23 mouse cellular contexts compared by ENCODE assay signal in the genomic region with DNA sequence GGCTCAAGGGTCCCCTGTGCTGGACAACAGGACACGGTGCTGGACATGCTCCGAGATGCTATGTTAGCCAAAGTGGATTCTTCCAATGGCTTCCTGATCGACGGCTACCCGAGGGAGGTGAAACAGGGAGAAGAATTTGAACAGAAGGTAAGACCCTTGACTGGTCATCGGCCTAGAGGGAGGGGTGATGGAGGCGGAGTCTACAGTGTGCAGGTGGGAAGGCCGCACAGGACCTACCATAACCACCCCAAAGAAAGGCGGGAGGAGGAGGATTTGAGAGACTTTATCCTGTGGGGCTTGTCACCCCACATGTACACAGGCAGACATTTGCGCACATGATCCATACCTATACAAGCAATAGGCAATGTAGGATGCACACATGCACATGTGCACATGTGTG. TPM values are rescaled to one million over a fixed set of nuclear protein-coding genes. Genes with fewer than 3 reads are reported as not detected.
A peak's percentile ranks its signal among the peaks of the same experiment; 100 is the strongest.
DNase-seq lines count a peak whose midpoint lies in the region; ATAC-seq and TF ChIP-seq lines count a peak whose summit lies in the region.
"Had no signal": no experiment of that assay in that cellular context is flagged by ENCODE, and none has a peak within 500 bp of the region (broad histone marks: within the 10 kb centered on the region; RNA-seq: fewer than 3 reads in every experiment).

No protein-coding gene starts in this region.

- peak; percentile 51 for DNase-seq in cerebellum, adult 9-11 months
- no peak for DNase-seq in hindbrain, embryonic 11.5 days (ENCODE audit: low spot score)
- DNase-seq in ES-E14 (ENCODE audit: low read depth, low spot score) = no peak
- no peak for DNase-seq in hindbrain, postnatal 0 days (ENCODE audit: low spot score)
- no peak for DNase-seq in right cerebral cortex, postnatal 36 days (ENCODE audit: low spot score in 2 of 2)
- no peak for DNase-seq in kidney, adult 2 months

- H3K4me1 ChIP-seq in hindbrain, embryonic 12.5 days = peaks cover 40% of the 10 kb centered on the region
- H3K4me1 ChIP-seq in hindbrain, embryonic 11.5 days (replicated peaks; ENCODE audit: control insufficient read depth, insufficient read depth, low read length) = peaks cover 13% of the 10 kb centered on the region
- H3K4me1 ChIP-seq in ES-E14 (ENCODE audit: control insufficient read depth in 2 of 2, insufficient read depth in 2 of 2, low read length in 2 of 2, poor library complexity in 1 of 2) = peaks cover 1 to 25% of the 10 kb centered on the region in 2 experiments
- peaks cover 19% of the 10 kb centered on the region for H3K4me1 ChIP-seq in hindbrain, postnatal 0 days (ENCODE audit: insufficient read depth, low read length)
- no peaks in the 10 kb centered on the region for H3K4me1 ChIP-seq in kidney, adult 2 months (ENCODE audit: control insufficient read depth, insufficient read depth, low read length)

- no peak for TF ChIP-seq CTCF in hindbrain, postnatal 0 days (IDR thresholded peaks at IDR 0.05; ENCODE audit: low read depth)
- no peak for TF ChIP-seq CTCF in kidney, adult 2 months (conservative IDR thresholded peaks at IDR 0.05; ENCODE audit: insufficient read depth, insufficient read length, low read depth, low read length)

- H3K27me3 ChIP-seq in hindbrain, embryonic 12.5 days = no peaks in the 10 kb centered on the region; the same call in 1 of the 2 replicates
- no peaks in the 10 kb centered on the region for H3K27me3 ChIP-seq in hindbrain, embryonic 11.5 days (ENCODE audit: control insufficient read depth, insufficient read depth, low read length)
- H3K27me3 ChIP-seq in hindbrain, postnatal 0 days (ENCODE audit: insufficient read depth, low read length) = no peaks in the 10 kb centered on the region
- H3K27me3 ChIP-seq in kidney, adult 2 months (replicated peaks; ENCODE audit: control insufficient read depth, insufficient read depth, low read length) = no peaks in the 10 kb centered on the region
- H3K27me3 ChIP-seq: embryonic facial prominence, embryonic 15.5 days; midbrain, embryonic 12.5 days had no signal

- H3K4me2 ChIP-seq in hindbrain, embryonic 12.5 days (replicated peaks) = no peak overlapping the region
- no peak overlapping the region for H3K4me2 ChIP-seq in hindbrain, embryonic 11.5 days (replicated peaks; ENCODE audit: low read depth, low read length)
- peak overlapping the region; percentile 16; the same call in 1 of the 2 replicates for H3K4me2 ChIP-seq in hindbrain, postnatal 0 days (ENCODE audit: low read depth, low read length)
- H3K4me2 ChIP-seq: embryonic facial prominence, embryonic 15.5 days; midbrain, embryonic 12.5 days had no signal

- ATAC-seq in cerebellum, adult (ENCODE audit: insufficient number of reproducible peaks, low FRiP score, low TSS enrichment) = no peak
- ATAC-seq in hindbrain, embryonic 12.5 days (ENCODE audit: low FRiP score) = no peak
- ATAC-seq in hindbrain, embryonic 11.5 days (ENCODE audit: low FRiP score) = no peak
- no peak for ATAC-seq in hindbrain, postnatal 0 days

- H3K27ac ChIP-seq in hindbrain, embryonic 12.5 days = no peak overlapping the region
- no peak overlapping the region for H3K27ac ChIP-seq in hindbrain, embryonic 11.5 days (ENCODE audit: low read depth, low read length)
- H3K27ac ChIP-seq in ES-E14 (ENCODE audit: insufficient read depth, low read depth, low read length, poor library complexity, severe bottlenecking) = no peak overlapping the region
- H3K27ac ChIP-seq in hindbrain, postnatal 0 days = no peak overlapping the region
- H3K27ac ChIP-seq in kidney, adult 2 months (ENCODE audit: insufficient read depth, low read depth, low read length) = no peak overlapping the region
- H3K27ac ChIP-seq: embryonic facial prominence, embryonic 15.5 days; macrophage; midbrain, embryonic 12.5 days had no signal

- H3K4me3 ChIP-seq in hindbrain, embryonic 12.5 days = no peak overlapping the region
- H3K4me3 ChIP-seq in hindbrain, embryonic 11.5 days (ENCODE audit: low read depth, low read length) = no peak overlapping the region
- H3K4me3 ChIP-seq in ES-E14 (ENCODE audit: insufficient read depth in 1 of 2, low read depth in 1 of 2, low read length in 2 of 2, poor library complexity in 1 of 2, severe bottlenecking in 1 of 2) = peak overlapping the region; percentile 14 to 71; a peak in 3 of 4 replicates
- no peak overlapping the region for H3K4me3 ChIP-seq in hindbrain, postnatal 0 days (ENCODE audit: low read length)
- no peak overlapping the region for H3K4me3 ChIP-seq in kidney, adult 2 months (ENCODE audit: insufficient read depth, low read depth, low read length)
- H3K4me3 ChIP-seq: embryonic facial prominence, embryonic 15.5 days; midbrain, embryonic 12.5 days had no signal

- H3K9ac ChIP-seq in hindbrain, embryonic 12.5 days = peak overlapping the region; percentile 18; the same call in 1 of the 2 replicates
- H3K9ac ChIP-seq in hindbrain, embryonic 11.5 days (ENCODE audit: low read depth, low read length) = no peak overlapping the region
- H3K9ac ChIP-seq in ES-E14 (ENCODE audit: insufficient read depth, low read depth, low read length, poor library complexity, severe bottlenecking) = peak overlapping the region; percentile 77; the same call in 1 of the 2 replicates
- H3K9ac ChIP-seq in hindbrain, postnatal 0 days (replicated peaks; ENCODE audit: low read length) = no peak overlapping the region
- H3K9ac ChIP-seq: embryonic facial prominence, embryonic 15.5 days; forebrain, postnatal 0 days; midbrain, embryonic 12.5 days had no signal

- H3K36me3 ChIP-seq in hindbrain, embryonic 12.5 days = no peaks in the 10 kb centered on the region
- H3K36me3 ChIP-seq in hindbrain, embryonic 11.5 days (ENCODE audit: control insufficient read depth, insufficient read depth, low read length) = no peaks in the 10 kb centered on the region
- H3K36me3 ChIP-seq in ES-E14 (ENCODE audit: control insufficient read depth, insufficient read depth, low read length, poor library complexity, severe bottlenecking) = peaks cover 27% of the 10 kb centered on the region
- H3K36me3 ChIP-seq in hindbrain, postnatal 0 days (ENCODE audit: insufficient read depth, low read length) = no peaks in the 10 kb centered on the region
- no peaks in the 10 kb centered on the region for H3K36me3 ChIP-seq in kidney, adult 2 months (ENCODE audit: control insufficient read depth, insufficient read depth, low read length)
- H3K36me3 ChIP-seq: embryonic facial prominence, embryonic 15.5 days had no signal

- no peaks in the 10 kb centered on the region for H3K9me3 ChIP-seq in hindbrain, embryonic 12.5 days (replicated peaks)
- no peaks in the 10 kb centered on the region for H3K9me3 ChIP-seq in hindbrain, embryonic 11.5 days (ENCODE audit: control insufficient read depth, low read length)
- no peaks in the 10 kb centered on the region for H3K9me3 ChIP-seq in ES-E14 (ENCODE audit: control insufficient read depth, insufficient read depth, low read depth, low read length)
- no peaks in the 10 kb centered on the region for H3K9me3 ChIP-seq in hindbrain, postnatal 0 days (ENCODE audit: low read length)
- H3K9me3 ChIP-seq: embryonic facial prominence, embryonic 15.5 days; midbrain, embryonic 12.5 days had no signal

- WGBS in hindbrain, embryonic 12.5 days = 87% methylated on average over 10 of the region's 10 CpGs
- WGBS in hindbrain, embryonic 11.5 days = 89% methylated on average over 10 of the region's 10 CpGs
- 83% methylated on average over 10 of the region's 10 CpGs for WGBS in hindbrain, postnatal 0 days
- WGBS in kidney, adult 2 months = 83% methylated on average over 10 of the region's 10 CpGs

- no peak for TF ChIP-seq POLR2A in kidney, adult 2 months (IDR thresholded peaks at IDR 0.05; ENCODE audit: low read depth, low read length)

- in situ Hi-C loops in ES-E14 (cut with MboI; ENCODE audit: low sequenced_read_pairs in 2 of 2, unreplicated experiment in 2 of 2) = no loop called here

RNA-seq across cellular contexts. Expression of a gene that starts 9.5 kb away (rescaled TPM):
- 40.4 and 43.2 TPM in 2 replicates for polyA plus RNA-seq in hindbrain, embryonic 12.5 days (2016; fragmentation: Nextera tagmentation; extraction: Ambion mirVana)
- 23.4 and 23.9 TPM in 2 replicates for polyA plus RNA-seq in hindbrain, embryonic 11.5 days (2014; fragmentation: Nextera tagmentation; extraction: Ambion mirVana)
- total RNA-seq in ES-E14 (2012; rRNA removed) = 77.4 and 90.8 TPM in 2 replicates
- total RNA-seq in hindbrain, postnatal 0 days (2014; rRNA removed) = 89.8 and 92.2 TPM in 2 replicates
- 103 and 106 TPM in 2 replicates for polyA plus RNA-seq in hindbrain, postnatal 0 days (2015; fragmentation: Nextera tagmentation; extraction: Ambion mirVana)
- 31.6 and 47.4 TPM in 2 replicates for polyA plus RNA-seq in kidney, adult 2 months (2012; rRNA removed)
- total RNA-seq: monocyte, adult 5-6 weeks had no signal
- polyA plus RNA-seq: CD4-positive, CD25-positive, alpha-beta regulatory T cell, adult 4 months had no signal

RNA-seq across cellular contexts. Expression of a gene that starts 15.3 kb away (rescaled TPM):
- 31.6 and 32.1 TPM in 2 replicates for polyA plus RNA-seq in hindbrain, embryonic 12.5 days (2016; fragmentation: Nextera tagmentation; extraction: Ambion mirVana)
- polyA plus RNA-seq in hindbrain, embryonic 11.5 days (2014; fragmentation: Nextera tagmentation; extraction: Ambion mirVana) = 18.1 and 23.1 TPM in 2 replicates
- total RNA-seq in ES-E14 (2012; rRNA removed) = 18.3 and 36.8 TPM in 2 replicates
- total RNA-seq in hindbrain, postnatal 0 days (2014; rRNA removed) = 23.7 and 24.1 TPM in 2 replicates
- polyA plus RNA-seq in hindbrain, postnatal 0 days (2015; fragmentation: Nextera tagmentation; extraction: Ambion mirVana) = 23.7 and 23.8 TPM in 2 replicates
- 228 and 289 TPM in 2 replicates for polyA plus RNA-seq in kidney, adult 2 months (2012; rRNA removed)
- polyA plus RNA-seq: CD4-positive, CD25-positive, alpha-beta regulatory T cell, adult 4 months; inflammation-experienced regulatory T-cells, adult 6 months had no signal

RNA-seq across cellular contexts. Expression of a gene that starts 31.5 kb away (rescaled TPM):
- polyA plus RNA-seq in hindbrain, embryonic 12.5 days (2016; fragmentation: Nextera tagmentation; extraction: Ambion mirVana) = 13.5 and 14.3 TPM in 2 replicates
- polyA plus RNA-seq in hindbrain, embryonic 11.5 days (2014; fragmentation: Nextera tagmentation; extraction: Ambion mirVana) = 3.2 and 5.0 TPM in 2 replicates
- total RNA-seq in ES-E14 (2012; rRNA removed) = 18.0 and 27.2 TPM in 2 replicates
- 87.0 and 114 TPM in 2 replicates for total RNA-seq in hindbrain, postnatal 0 days (2014; rRNA removed)
- 39.5 and 40.9 TPM in 2 replicates for polyA plus RNA-seq in hindbrain, postnatal 0 days (2015; fragmentation: Nextera tagmentation; extraction: Ambion mirVana)
- 21.1 and 23.6 TPM in 2 replicates for polyA plus RNA-seq in kidney, adult 2 months (2012; rRNA removed)

RNA-seq across cellular contexts. Expression of a gene that starts 44.2 kb away (rescaled TPM):
- polyA plus RNA-seq in hindbrain, embryonic 12.5 days (2016; fragmentation: Nextera tagmentation; extraction: Ambion mirVana) = 21.5 and 22.9 TPM in 2 replicates
- polyA plus RNA-seq in hindbrain, embryonic 11.5 days (2014; fragmentation: Nextera tagmentation; extraction: Ambion mirVana) = 12.9 and 13.4 TPM in 2 replicates
- total RNA-seq in ES-E14 (2012; rRNA removed) = 9.4 and 14.8 TPM in 2 replicates
- total RNA-seq in hindbrain, postnatal 0 days (2014; rRNA removed) = 66.9 and 75.7 TPM in 2 replicates
- polyA plus RNA-seq in hindbrain, postnatal 0 days (2015; fragmentation: Nextera tagmentation; extraction: Ambion mirVana) = 45.6 and 47.5 TPM in 2 replicates
- 7.0 and 7.2 TPM in 2 replicates for polyA plus RNA-seq in kidney, adult 2 months (2012; rRNA removed)

RNA-seq across cellular contexts. Expression of a gene that starts 55.6 kb away (rescaled TPM):
- 0.31 and 0.56 TPM in 2 replicates for polyA plus RNA-seq in hindbrain, embryonic 12.5 days (2016; fragmentation: Nextera tagmentation; extraction: Ambion mirVana)
- polyA plus RNA-seq in hindbrain, embryonic 11.5 days (2014; fragmentation: Nextera tagmentation; extraction: Ambion mirVana) = 0.37 and 0.42 TPM in 2 replicates
- 0.37 and 0.71 TPM in 2 replicates for total RNA-seq in ES-E14 (2012; rRNA removed)
- total RNA-seq in hindbrain, postnatal 0 days (2014; rRNA removed) = 0.21 and 0.83 TPM in 2 replicates
- 0.73 and 0.76 TPM in 2 replicates for polyA plus RNA-seq in hindbrain, postnatal 0 days (2015; fragmentation: Nextera tagmentation; extraction: Ambion mirVana)
- polyA plus RNA-seq in kidney, adult 2 months (2012; rRNA removed) = not detected in 2 replicates
- total RNA-seq: adrenal gland, adult 2 months; adrenal gland, postnatal 4 days; heart, postnatal 36 days; liver, adult 2 months; monocyte, adult 5-6 weeks had no signal
- polyA plus RNA-seq: adrenal gland, adult 2 months; CD4-positive, CD25-positive, alpha-beta regulatory T cell, adult 4 months; gonadal fat pad, adult 2 months; heart, embryonic 14.5 days; liver, adult 2 months; lung, embryonic 16.5 days; macrophage; spleen, adult 2 months had no signal

Comparison
In these comparisons a context has a peak if more than half of its experiments do, and no peak if none do; other contexts are left out.
1. H3K9ac ChIP-seq: peak in hindbrain, embryonic 12.5 days (single experiment) and ES-E14 (single experiment); none in hindbrain, embryonic 11.5 days (single experiment) and hindbrain, postnatal 0 days (single experiment).
2. H3K4me3 ChIP-seq: peak in ES-E14 (2 of 2); none in hindbrain, embryonic 12.5 days (single experiment), hindbrain, embryonic 11.5 days (single experiment), hindbrain, postnatal 0 days (single experiment) and kidney, adult 2 months (single experiment).